Mouse (Mus musculus) mammary gland, adult 2 months (tissue): ENCODE results near the gene Ubtfl1. TPM values are rescaled to one million over a fixed set of nuclear protein-coding genes. Genes with fewer than 3 reads are reported as not detected.

Experiments used
- polyA plus RNA-seq: library from polyadenylated mRNA; depleted of rRNA; stranded (reverse); fragments of >200 nt; gene quantifications from 2 replicates; pipeline ENCODE4 v1.2.3, GENCODE M21; 2012; ENCODE audit warnings: low replicate concordance; rRNA removed

Gene Ubtfl1
- not detected in 2 replicates for polyA plus RNA-seq

DNA sequence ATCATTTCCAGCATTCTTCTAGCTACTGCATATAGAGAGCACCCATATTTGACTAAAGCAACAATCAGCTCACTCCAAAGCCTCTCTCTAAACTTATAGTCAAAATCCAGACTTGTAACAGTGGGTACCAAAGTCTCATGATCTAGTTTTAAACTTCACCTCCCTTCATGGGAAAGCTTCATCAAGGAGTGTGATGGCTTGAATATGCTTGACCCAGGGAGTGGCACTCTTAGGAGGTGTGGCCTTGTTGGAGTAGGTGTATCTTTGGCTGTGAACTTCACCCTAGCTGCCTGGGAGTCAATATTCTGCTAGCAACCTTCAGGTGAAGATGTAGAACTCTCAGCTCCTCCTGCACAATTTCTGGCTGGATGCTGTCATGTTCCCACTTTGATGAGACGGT, at the start of gene Ubtfl1:
Ubtfl1 (plus strand) TSS at position 301 of the 400 bp plus-strand sequence.

DNA sequence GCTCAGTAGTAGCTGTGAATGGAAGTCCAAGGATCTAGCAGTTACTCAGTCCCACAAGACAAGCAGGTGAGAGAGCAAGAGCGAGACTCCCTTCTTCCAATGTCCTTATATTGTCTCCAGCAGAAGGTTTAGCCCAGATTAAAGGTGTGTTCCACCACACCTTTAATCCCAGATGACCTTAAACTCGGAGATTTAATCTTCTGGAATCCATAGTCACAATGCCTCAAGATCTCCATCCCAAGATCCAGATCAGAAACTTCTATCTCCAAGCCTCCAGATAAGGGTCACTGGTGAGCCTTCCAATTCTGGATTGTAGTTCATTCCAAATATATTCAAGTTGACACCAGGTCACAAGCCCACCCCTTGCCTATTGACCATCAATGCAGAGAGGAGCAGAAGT, 1.3 kb upstream of the Ubtfl1 start, which contains the start of gene Naalad2:
Naalad2 (minus strand) TSS at position 101 of the 400 bp plus-strand sequence.

GRCm38 (mm10) chr9:18430354-18430753, 26.1 kb downstream of the Ubtfl1 start, which contains the start of gene Mbd3l2:
TSS of gene Mbd3l2 (plus strand) at chr9:18430654.

Other genes starting within 250 kb of the Ubtfl1 start
- gene Chordc1, start 112.3 kb upstream of the Ubtfl1 start, polyA plus RNA-seq = 20.1 and 33.2 TPM in 2 replicates
- 0.49 and 2.1 TPM in 2 replicates for gene Naalad2, start 1.4 kb upstream of the Ubtfl1 start, polyA plus RNA-seq
- gene Mbd3l2, start 26.2 kb downstream of the Ubtfl1 start, polyA plus RNA-seq = not detected in 2 replicates
- 0.13 and 0.32 TPM in 2 replicates for gene Zfp558, start 73.8 kb downstream of the Ubtfl1 start, polyA plus RNA-seq
- not detected in 2 replicates for gene Mbd3l1, start 73.9 kb downstream of the Ubtfl1 start, polyA plus RNA-seq